Comparison of ENCODE assay signal across 27 mouse cellular contexts in the genomic region with DNA sequence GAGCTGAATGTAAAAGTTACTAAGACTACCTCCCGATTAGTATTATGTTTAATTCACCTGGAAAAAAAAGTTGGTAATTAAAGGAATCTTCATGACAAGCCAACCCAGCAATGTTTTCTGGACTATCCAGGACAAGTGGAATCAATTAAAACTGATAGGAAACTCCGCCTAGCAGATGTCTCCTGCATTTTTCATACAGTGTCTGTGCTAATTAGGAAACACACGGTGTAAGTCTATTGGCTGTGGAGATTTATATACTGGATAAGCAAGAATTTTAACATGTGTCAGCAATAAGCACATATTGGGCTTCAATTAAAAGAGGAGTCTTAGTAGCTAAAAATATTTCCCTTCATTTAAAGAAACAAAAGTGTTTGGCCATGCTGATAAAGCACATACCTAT.
"Had no signal": no experiment of that assay in that cellular context is flagged by ENCODE, and none has a peak within 500 bp of the region (broad histone marks: within the 10 kb centered on the region; RNA-seq: fewer than 3 reads in every experiment).

No protein-coding gene starts in this region.

- H3K4me3 ChIP-seq: embryonic facial prominence, embryonic 10.5 days; embryonic facial prominence, embryonic 12.5 days; embryonic facial prominence, embryonic 13.5 days; embryonic facial prominence, embryonic 15.5 days; erythroblast, embryonic 14.5 days; forebrain, embryonic 10.5 days; forebrain, embryonic 13.5 days; forebrain, embryonic 15.5 days; gastrocnemius, adult 2 months; heart, adult 2 months; heart, embryonic 12.5 days had no signal

- H3K27me3 ChIP-seq: embryonic facial prominence, embryonic 12.5 days; embryonic facial prominence, embryonic 13.5 days; embryonic facial prominence, embryonic 15.5 days; forebrain, embryonic 13.5 days; forebrain, embryonic 15.5 days; heart, embryonic 12.5 days had no signal

- H3K36me3 ChIP-seq: embryonic facial prominence, embryonic 10.5 days; embryonic facial prominence, embryonic 12.5 days; embryonic facial prominence, embryonic 13.5 days; embryonic facial prominence, embryonic 15.5 days; forebrain, embryonic 10.5 days; forebrain, embryonic 15.5 days; heart, embryonic 12.5 days had no signal

- H3K9ac ChIP-seq: embryonic facial prominence, embryonic 12.5 days; embryonic facial prominence, embryonic 13.5 days; embryonic facial prominence, embryonic 15.5 days; forebrain, embryonic 13.5 days; forebrain, embryonic 15.5 days; forebrain, postnatal 0 days; heart, embryonic 12.5 days had no signal

- H3K4me1 ChIP-seq: embryonic facial prominence, embryonic 10.5 days; embryonic facial prominence, embryonic 12.5 days; embryonic facial prominence, embryonic 13.5 days; embryonic facial prominence, embryonic 15.5 days; forebrain, embryonic 10.5 days; forebrain, embryonic 13.5 days; forebrain, embryonic 15.5 days had no signal

- H3K4me2 ChIP-seq: embryonic facial prominence, embryonic 12.5 days; embryonic facial prominence, embryonic 13.5 days; embryonic facial prominence, embryonic 15.5 days; forebrain, embryonic 13.5 days; forebrain, embryonic 15.5 days; heart, embryonic 11.5 days; heart, embryonic 12.5 days had no signal

- DNase-seq: cerebellum, adult 8-10 months; cerebellum, adult 9-10 months; cerebellum, adult 9-11 months; cerebellum, postnatal 10 days; cerebellum, postnatal 14 days; cerebellum, postnatal 25 days; cerebellum, postnatal 36 days; embryo, embryonic 11 days; forebrain, postnatal 0 days; gastrocnemius, adult 2 months; gastrocnemius, postnatal 10 days; gastrocnemius, postnatal 14 days; gastrocnemius, postnatal 25 days; gastrocnemius, postnatal 36 days; heart, adult 11 months; heart, adult 18-20 months; heart, adult 2 months had no signal

- ATAC-seq: forebrain, embryonic 13.5 days; forebrain, embryonic 15.5 days; forebrain, postnatal 0 days had no signal

- H3K9me3 ChIP-seq: embryonic facial prominence, embryonic 10.5 days; embryonic facial prominence, embryonic 12.5 days; embryonic facial prominence, embryonic 13.5 days; embryonic facial prominence, embryonic 15.5 days; forebrain, embryonic 10.5 days; forebrain, embryonic 13.5 days; forebrain, embryonic 15.5 days had no signal

- H3K27ac ChIP-seq: embryonic facial prominence, embryonic 10.5 days; embryonic facial prominence, embryonic 12.5 days; embryonic facial prominence, embryonic 13.5 days; embryonic facial prominence, embryonic 15.5 days; forebrain, embryonic 10.5 days; forebrain, embryonic 13.5 days; forebrain, embryonic 15.5 days; gastrocnemius, adult 2 months; heart, adult 2 months had no signal
